Comparison of ENCODE assay signal across 8 mouse cellular contexts in the genomic region with DNA sequence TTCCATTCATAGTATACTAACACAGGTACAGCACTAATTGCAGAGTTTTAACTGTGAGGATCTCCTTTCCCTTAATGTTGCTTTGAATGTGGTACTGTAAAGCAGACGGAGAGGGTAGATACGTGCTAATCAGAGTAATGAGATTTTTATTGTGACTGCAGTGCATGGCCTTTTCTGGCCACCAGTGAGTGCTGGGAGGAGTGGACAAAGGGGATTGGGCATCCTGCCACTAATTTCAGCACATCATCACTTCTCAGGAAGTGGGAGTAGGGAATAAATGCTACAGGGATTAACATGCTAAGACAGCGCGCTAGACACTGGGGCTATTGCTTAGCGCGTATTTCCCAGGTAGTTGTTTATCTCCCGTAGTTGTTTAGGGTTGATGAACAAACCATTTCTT. TPM values are rescaled to one million over a fixed set of nuclear protein-coding genes. Genes with fewer than 3 reads are reported as not detected.
DNase-seq lines count a peak whose midpoint lies in the region; ATAC-seq and TF ChIP-seq lines count a peak whose summit lies in the region.

No protein-coding gene starts in this region.

- H3K9ac ChIP-seq in kidney, embryonic 14.5 days (ENCODE audit: low read depth, low read length) = peak overlapping the region; percentile 72; the same call in 1 of the 2 replicates

- TF ChIP-seq POLR2A in testis, adult 2 months (IDR thresholded peaks at IDR 0.05; ENCODE audit: control insufficient read depth, low read depth, low read length) = no peak
- TF ChIP-seq POLR2A in cerebellum, adult 2 months (IDR thresholded peaks at IDR 0.05; ENCODE audit: borderline replicate concordance, insufficient read depth, low read length) = no peak

- H3K9me3 ChIP-seq in kidney, embryonic 14.5 days (ENCODE audit: control insufficient read depth, low read length) = no peaks in the 10 kb centered on the region

- peak overlapping the region; percentile 79 for H3K4me2 ChIP-seq in kidney, embryonic 14.5 days (replicated peaks; ENCODE audit: low read depth, low read length)

- H3K27me3 ChIP-seq in testis, adult 2 months (ENCODE audit: control insufficient read depth, insufficient read depth, low read length) = no peaks in the 10 kb centered on the region
- H3K27me3 ChIP-seq in cerebellum, adult 2 months (ENCODE audit: control insufficient read depth, insufficient read depth, low read length) = no peaks in the 10 kb centered on the region
- no peaks in the 10 kb centered on the region for H3K27me3 ChIP-seq in kidney, embryonic 14.5 days (ENCODE audit: control insufficient read depth, insufficient read depth, low read length)

- ATAC-seq in kidney, embryonic 14.5 days (ENCODE audit: low FRiP score, low TSS enrichment) = no peak

- TF ChIP-seq CTCF in testis, adult 2 months (IDR thresholded peaks at IDR 0.05; ENCODE audit: control insufficient read depth, insufficient read depth, insufficient replicate concordance, low read depth, low read length) = no peak
- 0 out of 2 replicates have a peak, but pooled peaks have one; percentile 4 for TF ChIP-seq CTCF in cerebellum, adult 2 months (IDR thresholded peaks at IDR 0.05; ENCODE audit: borderline replicate concordance, insufficient read depth, low read depth, low read length)

- peaks cover 14% of the 10 kb centered on the region for H3K4me1 ChIP-seq in testis, adult 2 months (ENCODE audit: control insufficient read depth, insufficient read depth, low read length)
- peaks cover 3% of the 10 kb centered on the region; the same call in 1 of the 2 replicates for H3K4me1 ChIP-seq in cerebellum, adult 2 months (ENCODE audit: control insufficient read depth, insufficient read depth, low read length)
- peaks cover 31% of the 10 kb centered on the region for H3K4me1 ChIP-seq in kidney, embryonic 14.5 days (ENCODE audit: control insufficient read depth, insufficient read depth, low read length)

- H3K4me3 ChIP-seq in testis, adult 2 months (ENCODE audit: control insufficient read depth, low read depth, low read length) = peak overlapping the region; percentile 86
- peak overlapping the region; percentile 83 for H3K4me3 ChIP-seq in cerebellum, adult 2 months (replicated peaks; ENCODE audit: insufficient read depth, low read depth, low read length)
- peak overlapping the region; percentile 86 for H3K4me3 ChIP-seq in kidney, embryonic 14.5 days (ENCODE audit: low read length)

- WGBS in cerebellum, adult 2 months = 2% methylated on average over 7 of the region's 7 CpGs
- WGBS in kidney, embryonic 14.5 days = 5% methylated on average over 7 of the region's 7 CpGs

- no peak for DNase-seq in testis, postnatal 14 days (ENCODE audit: low spot score)
- DNase-seq in cerebellum, adult 2 months = peak; percentile 40 to 48
- DNase-seq in heart, adult 9 months (ENCODE audit: low spot score in 2 of 2) = peak; percentile 55 to 59
- DNase-seq in lung, postnatal 10 days = peak; percentile 71
- no peak for DNase-seq in natural killer cell, adult 2 months (ENCODE audit: low spot score in 2 of 2)
- no peak for DNase-seq in ovary, postnatal 36 days (ENCODE audit: low spot score)

- H3K36me3 ChIP-seq in testis, adult 2 months (ENCODE audit: control insufficient read depth, insufficient read depth, low read length) = no peaks in the 10 kb centered on the region
- H3K36me3 ChIP-seq in kidney, embryonic 14.5 days (ENCODE audit: control insufficient read depth, insufficient read depth, low read length) = no peaks in the 10 kb centered on the region

- H3K27ac ChIP-seq in testis, adult 2 months (ENCODE audit: control insufficient read depth, insufficient read depth, low read depth, low read length) = peak overlapping the region; percentile 51; the same call in 1 of the 2 replicates
- H3K27ac ChIP-seq in cerebellum, adult 2 months (ENCODE audit: insufficient read depth, low read length) = peak overlapping the region; percentile 86
- H3K27ac ChIP-seq in kidney, embryonic 14.5 days (ENCODE audit: low read depth, low read length) = peak overlapping the region; percentile 81; the same call in 1 of the 2 replicates

RNA-seq across cellular contexts. Expression of a gene that starts 3.0 kb away (rescaled TPM):
- polyA plus RNA-seq in testis, adult 2 months (2012; rRNA removed) = 55.9 and 60.3 TPM in 2 replicates
- polyA plus RNA-seq in cerebellum, adult 2 months (2012; rRNA removed) = 19.7 and 19.8 TPM in 2 replicates
- 3.3 and 5.0 TPM in 2 replicates for polyA plus RNA-seq in kidney, embryonic 14.5 days (2014; fragmentation: Nextera tagmentation; extraction: Ambion mirVana)

Comparison
In these comparisons a context has a peak if more than half of its experiments do, and no peak if none do; other contexts are left out.
1. DNase-seq: peak in cerebellum, adult 2 months (2 of 2), heart, adult 9 months (2 of 2) and lung, postnatal 10 days (single experiment); none in testis, postnatal 14 days (single experiment), natural killer cell, adult 2 months (0 of 2) and ovary, postnatal 36 days (single experiment).
2. Peak in every context shown above with its lines, with median percentiles within 50 percentile points of each other: H3K27ac ChIP-seq and H3K4me3 ChIP-seq.